Mouse (Mus musculus) C2C12 (cell line): ENCODE results near the gene Pkhd1. TPM values are rescaled to one million over a fixed set of nuclear protein-coding genes. Genes with fewer than 3 reads are reported as not detected.

ENCODE experiments used
- H3K27me3 ChIP-seq: one replicate; pipeline ENCODE4 v1.6.1; 2011; ENCODE audit not compliant: control insufficient read depth, insufficient read depth, insufficient read length
- H3K36me3 ChIP-seq: one replicate; pipeline ENCODE4 v1.6.1; 2011; ENCODE audit not compliant: control insufficient read depth, insufficient read depth
- H3K4me3 ChIP-seq: one replicate; pipeline ENCODE4 v1.5.1; 2011; ENCODE audit warnings: mild to moderate bottlenecking, control low read depth; ENCODE audit not compliant: poor library complexity, insufficient read depth, severe bottlenecking
- H3K79me2 ChIP-seq: one replicate; pipeline ENCODE4 v1.6.1; 2011; ENCODE audit not compliant: control insufficient read depth, insufficient read depth
- H3K79me3 ChIP-seq: one replicate; pipeline ENCODE4 v1.6.1; 2011; ENCODE audit warnings: low read depth, control low read depth
- H3ac ChIP-seq: one replicate; pipeline ENCODE3; 2011; ENCODE audit warnings: low read depth; ENCODE audit not compliant: control insufficient read depth, insufficient read length
- CEBPB ChIP-seq: IDR thresholded peaks from one replicate; pipeline ENCODE4 v1.6.1; 2011; ENCODE audit warnings: low read depth, mild to moderate bottlenecking, control low read depth, moderate library complexity
- CTCF ChIP-seq: IDR thresholded peaks from one replicate; pipeline ENCODE4 v1.5.1; 2011; ENCODE audit not compliant: control insufficient read depth, insufficient read depth, insufficient read length
- FOSL1 ChIP-seq: IDR thresholded peaks from one replicate; pipeline ENCODE4 v1.8.0; 2011; ENCODE audit warnings: mild to moderate bottlenecking, low read length; ENCODE audit not compliant: poor library complexity, insufficient read depth, severe bottlenecking
- MAX ChIP-seq: IDR thresholded peaks from one replicate; pipeline ENCODE4 v1.6.1; 2011; ENCODE audit warnings: mild to moderate bottlenecking, control low read depth
- MYOD1 ChIP-seq: IDR thresholded peaks from one replicate; pipeline ENCODE4 v1.6.1; 2011; ENCODE audit warnings: low read depth; ENCODE audit not compliant: control insufficient read depth, insufficient read length
- MYOG ChIP-seq: IDR thresholded peaks from one replicate; pipeline ENCODE4 v1.6.1; 2011; ENCODE audit not compliant: control insufficient read depth, insufficient read length; ENCODE audit errors: extremely low read depth
- USF1 ChIP-seq: IDR thresholded peaks from one replicate; pipeline ENCODE4 v1.6.1; 2011; ENCODE audit warnings: low read depth, mild to moderate bottlenecking, control low read depth, moderate library complexity
- polyA plus RNA-seq: library from polyadenylated mRNA; unstranded; fragments of >200 nt; fragmentation: generic; extraction: Trizol; gene quantifications from one replicate; pipeline ENCODE4 v1.2.1, GENCODE M21; 2012; ENCODE audit warnings: missing spikeins

Gene Pkhd1
- polyA plus RNA-seq, 1 experiment, result not detected

DNA sequence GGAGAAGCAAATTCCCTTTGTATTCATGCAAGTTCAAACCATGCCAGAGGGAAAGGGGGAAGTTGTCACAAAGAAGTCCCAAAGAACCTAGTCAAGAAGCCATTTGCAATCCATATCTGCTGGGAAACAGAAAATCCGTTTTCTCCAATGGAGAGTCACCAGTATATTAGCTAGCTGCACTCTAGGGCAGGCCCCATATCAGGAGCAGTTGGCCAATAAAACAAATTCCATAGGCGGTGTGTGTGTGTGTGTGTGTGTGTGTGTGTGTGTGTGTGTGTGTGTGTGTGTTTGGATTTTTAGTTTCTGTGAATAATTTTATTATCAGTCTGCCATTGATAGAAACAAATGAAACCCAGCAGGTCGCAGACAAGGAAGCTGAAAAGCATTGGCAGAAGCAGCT lies 139.2 kb downstream of the Pkhd1 start:
- no peak for TF ChIP-seq FOSL1
- no peak for TF ChIP-seq USF1
- TF ChIP-seq MAX, result no peak
- TF ChIP-seq CEBPB, result no peak
- TF ChIP-seq MYOG, result no peak
- no peak for TF ChIP-seq MYOD1
- TF ChIP-seq CTCF, result no peak
- Histone ChIP-seq H3K4me3 (no peak overlapping the region), H3ac (no peak overlapping the region), H3K27me3 (no peaks in the 10 kb centered on the region), H3K79me3 (no peaks in the 10 kb centered on the region), H3K36me3 (no peaks in the 10 kb centered on the region), H3K79me2 (no peaks in the 10 kb centered on the region)

DNA sequence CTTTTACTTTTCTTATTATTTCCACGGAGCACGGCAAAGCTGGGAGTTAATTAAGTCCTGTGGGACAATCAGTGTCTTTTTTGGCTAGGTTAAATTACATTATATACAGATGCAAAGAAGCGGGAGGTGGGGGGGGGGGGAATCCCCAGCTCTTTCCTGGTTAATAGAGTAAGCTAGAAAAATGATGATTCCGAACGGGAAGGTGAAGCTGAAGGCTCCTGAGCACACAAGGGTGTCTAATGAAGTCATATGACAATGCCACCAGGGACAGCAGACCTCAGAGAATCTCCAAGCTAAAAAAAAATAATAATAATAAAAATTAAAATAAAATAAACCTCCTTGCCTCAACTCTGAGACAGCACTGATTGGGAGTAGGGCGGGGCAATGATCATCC lies 139.6 kb downstream of the Pkhd1 start:
- H3K36me3 ChIP-seq, result no peaks in the 10 kb centered on the region

DNA sequence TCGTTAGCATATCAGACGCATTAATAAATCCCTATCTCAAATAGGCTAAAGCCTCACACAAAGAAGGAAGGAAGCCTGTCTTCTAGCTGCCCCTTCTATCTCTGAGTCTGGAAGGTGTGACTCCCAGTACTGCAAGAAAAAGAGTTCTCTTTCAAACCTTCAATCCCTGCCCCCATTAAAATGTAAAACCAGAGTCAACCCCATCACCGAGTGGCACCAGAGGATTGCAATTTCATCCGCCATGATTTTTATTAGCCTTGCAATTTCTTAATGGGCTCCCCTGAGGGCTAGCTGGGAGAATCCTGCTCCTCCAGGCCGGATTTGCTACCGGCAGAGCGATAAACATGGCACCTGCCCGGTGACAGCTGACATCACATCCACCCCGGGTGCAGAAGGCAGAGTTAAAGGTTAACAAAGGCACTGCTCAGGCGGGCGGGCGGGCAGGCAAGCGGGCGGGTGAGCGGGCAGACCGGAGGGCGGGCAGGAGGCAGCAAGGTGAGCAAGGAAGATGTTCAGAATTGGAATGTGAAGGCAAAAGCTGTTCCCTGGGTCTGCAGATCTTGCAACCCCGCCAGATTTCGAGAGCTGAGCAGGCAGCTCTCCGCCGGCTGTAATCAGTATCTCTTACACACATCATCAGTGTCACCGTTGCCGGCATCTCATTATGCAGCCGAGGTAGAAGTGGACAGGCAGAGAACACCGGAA lies 140.2 kb downstream of the Pkhd1 start:
- Histone ChIP-seq H3K79me2 (no peaks in the 10 kb centered on the region), H3ac (no peak overlapping the region), H3K36me3 (no peaks in the 10 kb centered on the region), H3K4me3 (no peak overlapping the region), H3K27me3 (no peaks in the 10 kb centered on the region), H3K79me3 (no peaks in the 10 kb centered on the region)
- TF ChIP-seq CEBPB (no peak), USF1 (no peak), FOSL1 (no peak), CTCF (no peak), MAX (no peak), MYOG (no peak), MYOD1 (no peak)

More for the DNA sequence above, 139.6 kb downstream of the Pkhd1 start:
- no peaks in the 10 kb centered on the region for H3K79me3 ChIP-seq
- no peak for TF ChIP-seq CEBPB
- no peak for TF ChIP-seq USF1
- TF ChIP-seq CTCF, result no peak
- TF ChIP-seq MAX, result no peak
- TF ChIP-seq MYOG, result no peak
- no peak for TF ChIP-seq MYOD1
- no peak for TF ChIP-seq FOSL1
- H3K27me3 ChIP-seq, result no peaks in the 10 kb centered on the region
- no peak overlapping the region for H3ac ChIP-seq
- H3K4me3 ChIP-seq, result no peak overlapping the region
- no peaks in the 10 kb centered on the region for H3K79me2 ChIP-seq

DNA sequence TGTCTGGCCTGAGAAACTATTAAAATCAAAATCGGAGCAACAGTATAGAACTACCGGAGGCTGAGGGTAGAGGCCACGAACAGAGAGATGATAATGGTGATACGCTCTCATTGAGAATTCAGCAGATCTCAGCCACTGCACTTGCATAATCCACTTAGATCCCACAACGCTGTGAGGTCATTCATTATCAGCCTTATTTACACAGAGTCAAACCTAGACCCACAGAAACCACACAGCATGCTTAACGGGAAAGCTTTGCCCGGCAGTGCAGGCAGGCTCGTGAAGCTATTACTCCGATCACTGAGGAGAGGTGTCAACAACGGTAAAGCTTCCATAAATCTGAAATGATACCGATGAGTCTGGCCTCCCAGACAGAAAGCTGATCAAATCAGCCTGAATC lies 147.1 kb downstream of the Pkhd1 start:
- no peaks in the 10 kb centered on the region for H3K79me2 ChIP-seq
- H3ac ChIP-seq, result no peak overlapping the region
- TF ChIP-seq CTCF, result no peak
- TF ChIP-seq USF1, result no peak
- no peak for TF ChIP-seq CEBPB
- TF ChIP-seq MYOG, result no peak
- TF ChIP-seq FOSL1, result no peak
- TF ChIP-seq MAX, result no peak
- TF ChIP-seq MYOD1, result no peak
- no peak overlapping the region for H3K4me3 ChIP-seq
- no peaks in the 10 kb centered on the region for H3K36me3 ChIP-seq
- no peaks in the 10 kb centered on the region for H3K27me3 ChIP-seq
- no peaks in the 10 kb centered on the region for H3K79me3 ChIP-seq

DNA sequence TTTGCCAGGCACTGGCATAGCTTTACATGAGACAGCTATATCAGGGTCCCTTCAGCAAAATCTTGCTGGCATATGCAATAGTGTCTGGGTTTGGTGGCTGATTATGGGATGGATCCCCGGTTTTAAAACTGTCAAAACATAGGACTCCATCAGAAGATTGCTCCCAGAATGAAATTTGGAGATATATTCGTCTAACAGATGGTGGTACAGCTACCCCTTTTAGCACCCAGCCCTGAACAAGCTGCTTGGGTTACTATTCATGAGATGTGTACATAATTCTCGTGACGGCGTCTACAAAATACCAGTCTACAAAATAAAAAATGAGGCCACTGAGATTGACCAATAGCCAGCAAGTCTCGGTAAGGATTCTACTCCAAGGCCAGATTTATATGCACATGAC lies 147.5 kb downstream of the Pkhd1 start:
- Histone ChIP-seq H3K79me2 (no peaks in the 10 kb centered on the region), H3K36me3 (no peaks in the 10 kb centered on the region), H3K79me3 (no peaks in the 10 kb centered on the region), H3ac (no peak overlapping the region), H3K4me3 (no peak overlapping the region), H3K27me3 (no peaks in the 10 kb centered on the region)
- TF ChIP-seq CEBPB (no peak), MYOD1 (no peak), MAX (no peak), CTCF (no peak), FOSL1 (no peak), MYOG (no peak), USF1 (no peak)
